In the genomic region with DNA sequence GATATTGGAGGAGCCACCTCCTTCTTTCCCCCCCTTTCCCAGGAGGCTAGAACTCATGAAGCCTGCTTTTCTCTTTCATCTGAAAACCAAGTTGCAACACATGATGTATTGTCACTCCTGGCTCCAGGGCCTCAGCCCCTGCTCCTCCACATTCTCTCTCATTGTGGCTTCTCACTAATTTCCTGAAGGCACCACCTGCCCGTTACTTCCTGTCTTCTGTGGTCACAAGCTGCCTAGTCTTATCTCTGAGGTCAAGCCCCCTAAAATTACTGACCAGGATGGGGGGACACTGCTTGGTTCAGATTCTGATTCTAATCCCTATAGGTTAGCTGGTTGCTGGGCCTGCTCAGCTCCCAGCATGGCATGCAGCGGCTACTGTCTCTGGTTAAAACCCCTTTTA, we compare ENCODE assay signal across 14 mouse cellular contexts. TPM values are rescaled to one million over a fixed set of nuclear protein-coding genes. Genes with fewer than 3 reads are reported as not detected.
DNase-seq lines count a peak whose midpoint lies in the region; ATAC-seq and TF ChIP-seq lines count a peak whose summit lies in the region.
"Had no signal": no experiment of that assay in that cellular context is flagged by ENCODE, and none has a peak within 500 bp of the region (broad histone marks: within the 10 kb centered on the region; RNA-seq: fewer than 3 reads in every experiment).

No protein-coding gene starts in this region.

- H3K27ac ChIP-seq in embryonic facial prominence, embryonic 12.5 days: 0 out of 2 replicates have a peak overlapping the region, but pooled peaks have one; percentile 36
- H3K27ac ChIP-seq in embryonic facial prominence, embryonic 10.5 days (replicated peaks): no peak overlapping the region
- H3K27ac ChIP-seq in limb, embryonic 14.5 days (replicated peaks; ENCODE audit: low read depth, low read length): no peak overlapping the region
- no peak overlapping the region for H3K27ac ChIP-seq in limb, embryonic 10.5 days
- H3K27ac ChIP-seq in forebrain, embryonic 14.5 days (ENCODE audit: low read depth, low read length): peak overlapping the region; percentile 66; the same call in 1 of the 2 replicates
- H3K27ac ChIP-seq in midbrain, embryonic 14.5 days (replicated peaks; ENCODE audit: low read depth, low read length): peak overlapping the region; percentile 8; the same call in 1 of the 2 replicates
- H3K27ac ChIP-seq: hindbrain, embryonic 15.5 days; macrophage had no signal

- no peaks in the 10 kb centered on the region for H3K36me3 ChIP-seq in embryonic facial prominence, embryonic 12.5 days
- no peaks in the 10 kb centered on the region for H3K36me3 ChIP-seq in embryonic facial prominence, embryonic 10.5 days (replicated peaks)
- no peaks in the 10 kb centered on the region for H3K36me3 ChIP-seq in limb, embryonic 14.5 days (ENCODE audit: control insufficient read depth, insufficient read depth, low read length)
- H3K36me3 ChIP-seq in limb, embryonic 10.5 days: no peaks in the 10 kb centered on the region
- no peaks in the 10 kb centered on the region for H3K36me3 ChIP-seq in forebrain, embryonic 14.5 days (ENCODE audit: control insufficient read depth, insufficient read depth, low read length)
- no peaks in the 10 kb centered on the region for H3K36me3 ChIP-seq in midbrain, embryonic 14.5 days (ENCODE audit: control insufficient read depth, insufficient read depth, low read length)
- H3K36me3 ChIP-seq: hindbrain, embryonic 15.5 days had no signal

- 46% methylated on average over 2 of the region's 2 CpGs for WGBS in embryonic facial prominence, embryonic 12.5 days
- WGBS in embryonic facial prominence, embryonic 10.5 days: 51% methylated on average over 2 of the region's 2 CpGs
- WGBS in limb, embryonic 14.5 days: 60% methylated on average over 2 of the region's 2 CpGs
- WGBS in limb, embryonic 10.5 days: 59% methylated on average over 2 of the region's 2 CpGs
- WGBS in forebrain, embryonic 14.5 days: 77% methylated on average over 2 of the region's 2 CpGs
- 70% methylated on average over 2 of the region's 2 CpGs for WGBS in midbrain, embryonic 14.5 days

- no peak overlapping the region for H3K9ac ChIP-seq in embryonic facial prominence, embryonic 12.5 days
- H3K9ac ChIP-seq in limb, embryonic 14.5 days (ENCODE audit: low read depth, low read length, severe bottlenecking): no peak overlapping the region
- no peak overlapping the region for H3K9ac ChIP-seq in forebrain, embryonic 14.5 days (ENCODE audit: low read length)
- no peak overlapping the region for H3K9ac ChIP-seq in midbrain, embryonic 14.5 days (replicated peaks; ENCODE audit: low read length)
- H3K9ac ChIP-seq: hindbrain, embryonic 15.5 days; liver, postnatal 0 days had no signal

- H3K27me3 ChIP-seq in embryonic facial prominence, embryonic 12.5 days: no peaks in the 10 kb centered on the region
- H3K27me3 ChIP-seq in embryonic facial prominence, embryonic 10.5 days (replicated peaks; ENCODE audit: low read depth, poor library complexity, severe bottlenecking): no peaks in the 10 kb centered on the region; the same call in 1 of the 2 replicates
- H3K27me3 ChIP-seq in limb, embryonic 14.5 days (ENCODE audit: control insufficient read depth, insufficient read depth, low read length): no peaks in the 10 kb centered on the region
- no peaks in the 10 kb centered on the region for H3K27me3 ChIP-seq in limb, embryonic 10.5 days (ENCODE audit: low read depth, poor library complexity, severe bottlenecking)
- no peaks in the 10 kb centered on the region for H3K27me3 ChIP-seq in forebrain, embryonic 14.5 days (replicated peaks; ENCODE audit: control insufficient read depth, insufficient read depth, low read length)
- no peaks in the 10 kb centered on the region for H3K27me3 ChIP-seq in midbrain, embryonic 14.5 days (ENCODE audit: control insufficient read depth, insufficient read depth, low read length)
- H3K27me3 ChIP-seq: hindbrain, embryonic 15.5 days had no signal

- H3K4me1 ChIP-seq in embryonic facial prominence, embryonic 12.5 days: no peaks in the 10 kb centered on the region
- peaks cover 4% of the 10 kb centered on the region for H3K4me1 ChIP-seq in embryonic facial prominence, embryonic 10.5 days
- no peaks in the 10 kb centered on the region for H3K4me1 ChIP-seq in limb, embryonic 14.5 days (ENCODE audit: control insufficient read depth, insufficient read depth, low read length)
- 0 out of 2 replicates have a peak, but pooled peaks cover 3% of the 10 kb centered on the region for H3K4me1 ChIP-seq in limb, embryonic 10.5 days
- H3K4me1 ChIP-seq in forebrain, embryonic 14.5 days (ENCODE audit: control insufficient read depth, insufficient read depth, low read length): no peaks in the 10 kb centered on the region
- H3K4me1 ChIP-seq in midbrain, embryonic 14.5 days (ENCODE audit: control insufficient read depth, insufficient read depth, low read length): peaks cover 7% of the 10 kb centered on the region; the same call in 1 of the 2 replicates
- H3K4me1 ChIP-seq: hindbrain, embryonic 15.5 days had no signal

- DNase-seq in embryonic facial prominence, embryonic 10.5 days (ENCODE audit: low spot score): no peak
- DNase-seq in limb, embryonic 14.5 days (ENCODE audit: low spot score): no peak
- no peak for DNase-seq in limb, embryonic 10.5 days (ENCODE audit: low spot score)
- DNase-seq in forebrain, embryonic 14.5 days (ENCODE audit: low spot score): no peak
- DNase-seq in midbrain, embryonic 14.5 days: no peak
- DNase-seq in heart, adult 9 months (ENCODE audit: low spot score in 2 of 2): no peak
- no peak for DNase-seq in lung, postnatal 4 days
- DNase-seq: adrenal gland, postnatal 36 days; cerebellum, adult 11-12 months; liver, postnatal 0 days; thymus, adult 2 months had no signal

- no peak overlapping the region for H3K4me3 ChIP-seq in embryonic facial prominence, embryonic 12.5 days
- no peak overlapping the region for H3K4me3 ChIP-seq in embryonic facial prominence, embryonic 10.5 days
- H3K4me3 ChIP-seq in limb, embryonic 14.5 days (replicated peaks; ENCODE audit: low read length): no peak overlapping the region
- no peak overlapping the region for H3K4me3 ChIP-seq in limb, embryonic 10.5 days
- no peak overlapping the region for H3K4me3 ChIP-seq in forebrain, embryonic 14.5 days (ENCODE audit: low read depth, low read length)
- H3K4me3 ChIP-seq in midbrain, embryonic 14.5 days (replicated peaks; ENCODE audit: low read depth, low read length): no peak overlapping the region
- H3K4me3 ChIP-seq: hindbrain, embryonic 15.5 days had no signal

- TF ChIP-seq POLR2A in limb, embryonic 14.5 days (IDR thresholded peaks at IDR 0.05; ENCODE audit: borderline replicate concordance, extremely low read depth, insufficient read depth, insufficient read length): no peak

- 0 out of 2 replicates have a peak, but pooled peaks have one; percentile 28 for ATAC-seq in embryonic facial prominence, embryonic 12.5 days (ENCODE audit: insufficient number of reproducible peaks, insufficient read depth, low FRiP score, low TSS enrichment)
- 0 out of 2 replicates have a peak, but pooled peaks have one; percentile 32 for ATAC-seq in limb, embryonic 14.5 days (ENCODE audit: low FRiP score, low read depth)
- ATAC-seq in forebrain, embryonic 14.5 days: peak; percentile 14
- no peak for ATAC-seq in midbrain, embryonic 14.5 days (ENCODE audit: low FRiP score, low TSS enrichment)
- ATAC-seq: liver, postnatal 0 days had no signal

- no peaks in the 10 kb centered on the region for H3K9me3 ChIP-seq in embryonic facial prominence, embryonic 12.5 days
- no peaks in the 10 kb centered on the region for H3K9me3 ChIP-seq in embryonic facial prominence, embryonic 10.5 days
- no peaks in the 10 kb centered on the region for H3K9me3 ChIP-seq in limb, embryonic 14.5 days (ENCODE audit: control insufficient read depth, low read length)
- H3K9me3 ChIP-seq in limb, embryonic 10.5 days (replicated peaks): no peaks in the 10 kb centered on the region
- H3K9me3 ChIP-seq in forebrain, embryonic 14.5 days (replicated peaks; ENCODE audit: control insufficient read depth, low read length): no peaks in the 10 kb centered on the region
- no peaks in the 10 kb centered on the region for H3K9me3 ChIP-seq in midbrain, embryonic 14.5 days (ENCODE audit: control insufficient read depth, low read length)
- H3K9me3 ChIP-seq: hindbrain, embryonic 15.5 days had no signal

- H3K4me2 ChIP-seq in embryonic facial prominence, embryonic 12.5 days (replicated peaks): no peak overlapping the region
- no peak overlapping the region for H3K4me2 ChIP-seq in limb, embryonic 14.5 days (replicated peaks; ENCODE audit: low read depth, low read length, severe bottlenecking)
- H3K4me2 ChIP-seq in forebrain, embryonic 14.5 days (ENCODE audit: low read length): no peak overlapping the region
- no peak overlapping the region for H3K4me2 ChIP-seq in midbrain, embryonic 14.5 days (ENCODE audit: low read length)
- H3K4me2 ChIP-seq: hindbrain, embryonic 15.5 days had no signal

RNA-seq across cellular contexts. Expression of gene 4931440F15Rik, which starts 50.7 kb away (rescaled TPM):
- 0.11 and 0.12 TPM in 2 replicates for polyA plus RNA-seq in embryonic facial prominence, embryonic 12.5 days (2016; fragmentation: Nextera tagmentation; extraction: Ambion mirVana)
- polyA plus RNA-seq in embryonic facial prominence, embryonic 10.5 days (2016; fragmentation: Nextera tagmentation; extraction: Ambion mirVana): 0.15 TPM in 2 replicates
- 0.09 and 0.13 TPM in 2 replicates for polyA plus RNA-seq in limb, embryonic 14.5 days (2012; rRNA removed)
- polyA plus RNA-seq in limb, embryonic 14.5 days (2014; fragmentation: Nextera tagmentation; extraction: Ambion mirVana): 0.22 and 0.28 TPM in 2 replicates
- 0.04 and 0.10 TPM in 2 replicates for polyA plus RNA-seq in limb, embryonic 10.5 days (2016; fragmentation: Nextera tagmentation; extraction: Ambion mirVana)
- polyA plus RNA-seq in forebrain, embryonic 14.5 days (2014; fragmentation: Nextera tagmentation; extraction: Ambion mirVana): 0.11 and 0.15 TPM in 2 replicates
- 0.58 and 0.67 TPM in 2 replicates for polyA plus RNA-seq in midbrain, embryonic 14.5 days (2014; fragmentation: Nextera tagmentation; extraction: Ambion mirVana)
- polyA plus RNA-seq: macrophage had no signal

Comparison
In these comparisons a context has a peak if more than half of its experiments do, and no peak if none do; other contexts are left out.
1. H3K27ac ChIP-seq: peak in embryonic facial prominence, embryonic 12.5 days (single experiment), forebrain, embryonic 14.5 days (single experiment) and midbrain, embryonic 14.5 days (single experiment); none in embryonic facial prominence, embryonic 10.5 days (single experiment), limb, embryonic 14.5 days (single experiment) and limb, embryonic 10.5 days (single experiment).